Mouse (Mus musculus): Measurements from ENCODE around the gene Polr3gl. TPM values are rescaled to one million over a fixed set of nuclear protein-coding genes. Genes with fewer than 3 reads are reported as not detected.

Gene Polr3gl
- polyA plus RNA-seq, 1 experiment = 72.4 TPM

GRCm38 (mm10) chr3:96601941-96602703 lies 8.1 kb upstream of the Polr3gl start:
- peak overlapping the region; percentile 67 for H3K4me3 ChIP-seq (ENCODE audit: insufficient read depth, low read depth, low read length)
- peak overlapping the region; percentile 70 for H3K27ac ChIP-seq (replicated peaks; ENCODE audit: low read depth, low read length)
- H3K4me1 ChIP-seq (ENCODE audit: control insufficient read depth, insufficient read depth, insufficient read length, low read length) = no peaks in the 10 kb centered on the region

GRCm38 (mm10) chr3:96601251-96601787 lies 7.3 kb upstream of the Polr3gl start:
- H3K4me1 ChIP-seq (ENCODE audit: control insufficient read depth, insufficient read depth, insufficient read length, low read length) = no peaks in the 10 kb centered on the region; the same call in 1 of the 2 replicates
- H3K27ac ChIP-seq (replicated peaks; ENCODE audit: low read depth, low read length) = peak overlapping the region; percentile 70
- peak overlapping the region; percentile 67 for H3K4me3 ChIP-seq (ENCODE audit: insufficient read depth, low read depth, low read length)

GRCm38 (mm10) chr3:96600639-96601250 lies 6.8 kb upstream of the Polr3gl start, which contains the start of gene Lix1l:
TSS of gene Lix1l (plus strand) at chr3:96601149.
- peak within 1 kb of the TSS; percentile 70 for H3K27ac ChIP-seq (replicated peaks; ENCODE audit: low read depth, low read length)
- peak within 1 kb of the TSS; percentile 67 for H3K4me3 ChIP-seq (ENCODE audit: insufficient read depth, low read depth, low read length)
- H3K4me1 ChIP-seq (ENCODE audit: control insufficient read depth, insufficient read depth, insufficient read length, low read length) = no peaks in the 10 kb centered on the region; the same call in 1 of the 2 replicates

GRCm38 (mm10) chr3:96599411-96599810 lies 5.4 kb upstream of the Polr3gl start:
- no peak overlapping the region for H3K27ac ChIP-seq (replicated peaks; ENCODE audit: low read depth, low read length)
- peaks cover 3% of the 10 kb centered on the region for H3K4me1 ChIP-seq (ENCODE audit: control insufficient read depth, insufficient read depth, insufficient read length, low read length)

GRCm38 (mm10) chr3:96599069-96599393 lies 5.0 kb upstream of the Polr3gl start:
- peaks cover 3% of the 10 kb centered on the region for H3K4me1 ChIP-seq (ENCODE audit: control insufficient read depth, insufficient read depth, insufficient read length, low read length)
- H3K27ac ChIP-seq (replicated peaks; ENCODE audit: low read depth, low read length) = no peak overlapping the region
- H3K4me3 ChIP-seq (ENCODE audit: insufficient read depth, low read depth, low read length) = no peak overlapping the region

More at GRCm38 (mm10) chr3:96599411-96599810, 5.4 kb upstream of the Polr3gl start:
- H3K4me3 ChIP-seq (ENCODE audit: insufficient read depth, low read depth, low read length) = no peak overlapping the region

- Histone ChIP-seq H3K4me3 (ENCODE audit: insufficient read depth, low read depth, low read length) (peak overlapping the region; percentile 56), H3K4me1 (ENCODE audit: control insufficient read depth, insufficient read depth, insufficient read length, low read length) (peaks cover 3% of the 10 kb centered on the region), H3K27ac (replicated peaks; ENCODE audit: low read depth, low read length) (peak overlapping the region; percentile 35)
Measured at GRCm38 (mm10) chr3:96598156-96599068, 4.4 kb upstream of the Polr3gl start.

GRCm38 (mm10) chr3:96597435-96597891 lies 3.5 kb upstream of the Polr3gl start:
- H3K4me3 ChIP-seq (ENCODE audit: insufficient read depth, low read depth, low read length) = peak overlapping the region; percentile 56
- H3K4me1 ChIP-seq (ENCODE audit: control insufficient read depth, insufficient read depth, insufficient read length, low read length) = peaks cover 3% of the 10 kb centered on the region
- peak overlapping the region; percentile 25; the same call in 1 of the 2 replicates for H3K27ac ChIP-seq (replicated peaks; ENCODE audit: low read depth, low read length)

- peaks cover 6% of the 10 kb centered on the region for H3K4me1 ChIP-seq (ENCODE audit: control insufficient read depth, insufficient read depth, insufficient read length, low read length)
- H3K27ac ChIP-seq (replicated peaks; ENCODE audit: low read depth, low read length) = no peak overlapping the region
- H3K4me3 ChIP-seq (ENCODE audit: insufficient read depth, low read depth, low read length) = peak overlapping the region; percentile 56
Measured at GRCm38 (mm10) chr3:96596855-96597254, 2.9 kb upstream of the Polr3gl start.

- Histone ChIP-seq H3K4me1 (ENCODE audit: control insufficient read depth, insufficient read depth, insufficient read length, low read length) (peaks cover 6% of the 10 kb centered on the region), H3K27ac (replicated peaks; ENCODE audit: low read depth, low read length) (no peak within 1 kb of the TSS), H3K4me3 (ENCODE audit: insufficient read depth, low read depth, low read length) (peak within 1 kb of the TSS; percentile 56)
Measured at GRCm38 (mm10) chr3:96596228-96596707, 2.3 kb upstream of the Polr3gl start, which contains the start of gene Ankrd34a. TSS of gene Ankrd34a (plus strand) at chr3:96596636.

- Histone ChIP-seq H3K4me1 (ENCODE audit: control insufficient read depth, insufficient read depth, insufficient read length, low read length) (peaks cover 6% of the 10 kb centered on the region), H3K27ac (replicated peaks; ENCODE audit: low read depth, low read length) (no peak overlapping the region), H3K4me3 (ENCODE audit: insufficient read depth, low read depth, low read length) (no peak overlapping the region)
Measured at GRCm38 (mm10) chr3:96595661-96596060, 1.7 kb upstream of the Polr3gl start.

- no peak overlapping the region for H3K27ac ChIP-seq (replicated peaks; ENCODE audit: low read depth, low read length)
- H3K4me3 ChIP-seq (ENCODE audit: insufficient read depth, low read depth, low read length) = no peak overlapping the region
- H3K4me1 ChIP-seq (ENCODE audit: control insufficient read depth, insufficient read depth, insufficient read length, low read length) = peaks cover 6% of the 10 kb centered on the region
Measured at GRCm38 (mm10) chr3:96594851-96595250, 870 bp upstream of the Polr3gl start.

- peak overlapping the region; percentile 88 for H3K4me3 ChIP-seq (ENCODE audit: insufficient read depth, low read depth, low read length)
- H3K27ac ChIP-seq (replicated peaks; ENCODE audit: low read depth, low read length) = peak overlapping the region; percentile 97
- H3K4me1 ChIP-seq (ENCODE audit: control insufficient read depth, insufficient read depth, insufficient read length, low read length) = peaks cover 6% of the 10 kb centered on the region
Measured at GRCm38 (mm10) chr3:96593374-96593773, 607 bp downstream of the Polr3gl start.

- Histone ChIP-seq H3K4me1 (ENCODE audit: control insufficient read depth, insufficient read depth, insufficient read length, low read length) (peaks cover 6% of the 10 kb centered on the region; the same call in 1 of the 2 replicates), H3K4me3 (ENCODE audit: insufficient read depth, low read depth, low read length) (no peak overlapping the region), H3K27ac (replicated peaks; ENCODE audit: low read depth, low read length) (no peak overlapping the region)
Measured at GRCm38 (mm10) chr3:96590657-96591056, 3.3 kb downstream of the Polr3gl start.

GRCm38 (mm10) chr3:96583386-96583785 lies 10.6 kb downstream of the Polr3gl start:
- Histone ChIP-seq H3K4me3 (ENCODE audit: insufficient read depth, low read depth, low read length) (no peak overlapping the region), H3K27ac (replicated peaks; ENCODE audit: low read depth, low read length) (no peak overlapping the region), H3K4me1 (ENCODE audit: control insufficient read depth, insufficient read depth, insufficient read length, low read length) (peaks cover 9% of the 10 kb centered on the region)

Data from brown adipose tissue, adult 24 weeks (tissue).